Mouse (Mus musculus): ENCODE results near the gene Zg16.
A peak's percentile ranks its signal among the peaks of the same experiment; 100 is the strongest.

The Zg16 gene

DNA sequence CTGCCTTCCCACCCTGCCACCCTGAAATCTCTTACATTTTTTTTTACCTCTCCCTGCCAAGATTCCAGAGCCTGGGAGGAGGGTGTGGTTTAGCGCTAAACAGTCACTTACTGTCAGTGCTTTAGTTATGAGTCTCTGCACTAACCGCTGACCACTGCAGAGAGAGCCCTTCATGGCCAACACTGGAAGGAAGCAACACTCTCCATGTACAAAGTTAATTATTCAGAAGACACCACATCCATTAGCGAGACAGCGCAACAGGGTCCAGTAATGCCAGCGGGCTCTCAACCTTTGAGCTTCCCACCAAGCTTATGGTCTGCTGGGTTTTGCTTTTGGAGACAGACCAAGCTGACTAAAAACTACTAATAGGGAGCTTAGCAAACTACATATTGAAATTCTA is 10.9 kb downstream of the Zg16 start:
- no peak for DNase-seq (ENCODE audit: low read depth, low spot score)

DNA sequence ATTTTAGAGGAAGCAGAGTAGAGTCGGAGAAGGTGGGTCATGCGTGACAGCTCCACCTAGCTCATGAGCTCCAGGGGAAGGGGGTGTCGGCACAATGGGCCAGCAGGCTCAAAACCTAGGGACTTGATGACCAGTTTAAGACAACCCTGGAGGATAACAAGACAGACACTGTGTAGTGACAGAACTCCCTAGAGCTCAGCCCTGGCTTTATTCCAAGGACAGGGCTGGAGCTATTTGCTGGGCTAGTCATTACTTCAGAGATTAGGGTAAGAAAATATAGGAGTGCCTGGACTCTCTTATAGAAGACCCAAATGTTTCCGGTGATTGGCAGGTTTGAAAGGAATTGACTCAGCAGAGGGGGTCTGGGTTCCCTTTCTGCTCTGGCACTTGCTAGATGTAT is 13.9 kb downstream of the Zg16 start:
- DNase-seq (ENCODE audit: low read depth, low spot score), result no peak

DNA sequence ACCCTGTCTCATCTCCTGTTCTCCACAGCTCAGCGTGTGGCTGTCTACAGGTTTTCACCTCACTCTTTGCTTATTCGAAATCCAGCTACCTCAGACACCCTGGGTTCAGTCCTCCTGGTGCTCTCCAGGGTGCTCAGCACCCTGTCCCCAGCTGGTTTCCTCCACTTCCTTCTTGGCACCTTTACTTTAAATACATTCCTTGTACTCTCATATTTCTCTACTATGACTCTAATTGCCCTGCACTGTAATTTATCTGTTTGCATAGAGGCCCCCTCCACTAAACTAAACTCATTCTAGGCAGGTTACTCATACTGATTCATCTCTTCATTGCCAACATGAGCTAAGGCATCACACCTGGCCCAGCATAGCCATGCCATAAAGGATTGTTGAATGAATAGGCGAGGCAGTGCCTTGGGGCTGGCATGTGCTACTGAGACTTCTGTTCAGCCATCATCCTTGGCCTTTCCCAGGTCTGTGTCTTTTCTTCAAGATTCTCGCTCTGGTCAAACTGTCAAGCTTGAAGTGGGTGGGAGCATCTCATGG is 16.2 kb downstream of the Zg16 start:
- DNase-seq (ENCODE audit: low read depth, low spot score), result no peak

DNA sequence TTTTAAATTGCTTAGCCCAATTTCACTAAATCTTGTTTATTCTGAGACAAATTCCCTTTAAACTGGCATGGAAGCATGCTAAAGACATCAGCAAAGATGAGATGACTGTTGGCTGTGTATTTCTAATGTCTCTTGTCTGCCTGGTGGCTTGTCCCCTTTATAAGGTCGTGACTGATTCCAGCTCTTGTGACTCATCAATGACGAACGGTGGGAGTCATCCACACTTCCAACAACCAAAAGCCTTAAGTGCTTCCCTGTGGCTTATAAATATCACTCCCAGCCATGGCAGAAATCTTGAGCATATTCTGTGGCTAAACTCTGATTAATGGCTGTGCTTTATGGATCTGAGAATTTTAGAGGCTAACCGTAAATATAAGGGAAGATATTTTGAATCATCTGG is 20.8 kb downstream of the Zg16 start:
- DNase-seq (ENCODE audit: low read depth, low spot score), result no peak

DNA sequence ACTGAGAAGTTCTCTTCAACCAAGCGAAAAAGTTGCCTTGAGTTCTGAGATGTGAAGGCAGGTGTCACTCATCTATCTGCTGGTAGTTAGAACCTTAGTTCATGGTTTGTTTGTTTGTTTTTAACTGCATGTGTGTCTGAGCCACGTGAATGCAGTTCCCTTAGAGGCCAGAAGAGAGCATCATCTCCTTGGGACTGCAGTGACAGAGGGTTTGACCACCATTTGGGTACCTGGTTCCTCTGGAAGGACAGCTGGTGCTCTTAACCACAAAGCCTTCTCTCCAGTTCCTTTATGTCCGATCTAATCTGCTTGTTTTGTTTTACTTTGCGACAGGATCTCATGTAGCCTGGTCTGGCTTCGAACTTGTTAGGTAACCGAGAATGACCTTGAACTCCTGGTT is 21.6 kb downstream of the Zg16 start:
- no peak for DNase-seq (ENCODE audit: low read depth, low spot score)

DNA sequence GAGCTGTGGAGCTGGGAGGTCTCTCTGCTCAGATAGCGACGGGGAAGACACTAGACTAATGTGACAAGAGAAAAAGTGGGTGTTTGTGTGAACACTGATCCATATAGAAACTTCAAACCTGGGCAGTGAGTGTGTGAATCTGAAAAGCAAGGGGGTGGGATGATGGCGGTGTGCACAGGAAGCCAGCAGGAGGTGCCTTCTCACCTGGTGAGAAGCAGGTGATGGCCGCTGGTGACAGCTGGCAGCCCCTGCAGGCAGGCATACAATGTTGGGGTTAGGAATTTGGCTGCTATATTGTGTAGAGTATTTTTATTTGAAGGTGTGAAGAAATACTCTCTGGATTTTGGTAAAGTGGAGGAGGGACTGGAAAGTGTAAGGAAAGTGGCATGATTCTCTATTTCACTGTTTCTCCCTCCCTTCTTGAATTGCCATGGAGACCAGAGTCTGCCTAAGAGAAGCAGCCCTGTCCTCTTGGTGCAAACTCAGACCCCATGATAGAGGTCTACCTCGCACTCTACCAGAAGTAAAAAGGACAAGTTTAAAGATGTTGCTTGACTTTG is 32.0 kb downstream of the Zg16 start:
- peak; percentile 43 for DNase-seq (ENCODE audit: low read depth, low spot score)

DNA sequence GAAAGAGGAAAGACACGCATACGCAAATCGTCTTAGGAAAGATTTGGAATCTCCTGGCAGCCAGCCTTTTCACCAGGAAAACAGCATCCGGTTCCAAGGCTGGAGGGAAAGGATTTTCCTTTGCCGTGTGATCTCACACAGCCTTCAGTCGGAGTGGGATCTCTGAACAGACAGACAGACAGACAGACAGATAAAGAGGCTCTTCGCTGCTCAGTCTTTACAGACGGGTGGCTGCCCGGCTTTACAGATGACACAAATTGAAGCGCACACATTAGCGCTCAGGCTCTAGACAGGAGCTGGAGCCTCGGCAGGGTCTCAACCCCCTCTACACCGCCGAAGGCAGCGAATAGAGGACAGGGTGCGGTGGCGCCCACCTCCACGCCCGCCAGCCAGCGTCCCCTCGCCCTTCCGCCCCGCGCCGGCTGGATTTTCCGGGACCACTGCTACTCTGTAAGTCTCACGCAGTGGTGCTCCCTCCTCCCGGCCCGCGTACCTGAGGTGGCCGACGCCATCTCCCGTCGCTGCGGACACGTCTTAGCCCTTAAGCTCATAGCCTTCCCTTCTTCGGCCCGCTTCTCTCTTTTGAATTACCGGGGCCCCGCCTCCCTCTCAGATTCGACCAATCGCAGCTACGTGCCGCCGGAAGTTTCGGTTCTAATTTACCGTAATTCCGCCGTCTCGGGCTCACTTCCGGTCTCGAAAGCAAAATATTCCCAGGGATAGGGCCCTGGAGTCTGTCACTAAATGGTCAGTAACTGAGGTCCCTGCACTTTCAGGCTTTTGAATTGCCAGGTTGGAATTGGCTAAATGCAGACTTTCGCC is 45.1 kb downstream of the Zg16 start, which contains the start of gene Kif22:
Gene Kif22 (minus strand): TSS at position 621 of the 822 bp plus-strand sequence.
- DNase-seq (ENCODE audit: low read depth, low spot score), result peak; percentile 90

DNA sequence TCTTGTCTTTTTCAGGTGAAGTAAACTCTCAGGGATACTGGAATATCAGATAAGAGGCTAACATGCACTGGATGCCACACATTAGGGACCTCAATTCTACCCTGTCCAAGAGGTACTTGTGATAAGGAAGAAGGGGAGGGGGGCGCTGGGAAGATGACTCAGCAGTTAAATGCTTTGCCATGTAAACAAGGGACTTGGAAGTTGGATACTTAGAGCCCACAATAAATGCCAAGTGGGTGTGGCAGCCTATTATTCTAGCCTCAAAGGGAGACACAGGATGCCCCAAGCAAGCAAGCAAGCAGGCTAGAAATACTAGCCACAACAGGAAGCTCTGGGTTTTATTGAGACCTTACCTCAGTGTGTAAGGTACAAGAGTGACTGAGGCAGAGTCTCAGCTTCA is 55.9 kb downstream of the Zg16 start:
- peak; percentile 55 for DNase-seq (ENCODE audit: low read depth, low spot score)

DNA sequence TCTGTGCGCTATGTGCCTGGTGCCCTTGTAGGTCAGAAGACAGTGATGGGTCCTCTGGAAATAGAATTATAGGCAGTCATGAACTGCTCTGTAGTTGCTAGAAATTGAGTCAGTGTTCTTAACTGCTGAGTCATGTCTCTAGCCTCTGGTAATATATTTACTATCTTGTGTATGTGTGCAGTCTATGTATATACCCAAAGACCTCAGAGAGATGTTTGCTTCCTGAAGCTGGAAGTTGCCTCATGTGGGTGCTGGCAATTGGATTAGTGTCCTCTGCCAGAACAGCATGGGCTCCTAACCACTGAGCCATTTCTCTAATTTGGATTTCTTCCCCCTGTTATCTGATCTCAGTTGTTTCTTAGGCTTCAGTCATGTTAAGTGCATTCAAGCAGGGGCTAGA is 57.0 kb downstream of the Zg16 start:
- no peak for DNase-seq (ENCODE audit: low read depth, low spot score)

DNA sequence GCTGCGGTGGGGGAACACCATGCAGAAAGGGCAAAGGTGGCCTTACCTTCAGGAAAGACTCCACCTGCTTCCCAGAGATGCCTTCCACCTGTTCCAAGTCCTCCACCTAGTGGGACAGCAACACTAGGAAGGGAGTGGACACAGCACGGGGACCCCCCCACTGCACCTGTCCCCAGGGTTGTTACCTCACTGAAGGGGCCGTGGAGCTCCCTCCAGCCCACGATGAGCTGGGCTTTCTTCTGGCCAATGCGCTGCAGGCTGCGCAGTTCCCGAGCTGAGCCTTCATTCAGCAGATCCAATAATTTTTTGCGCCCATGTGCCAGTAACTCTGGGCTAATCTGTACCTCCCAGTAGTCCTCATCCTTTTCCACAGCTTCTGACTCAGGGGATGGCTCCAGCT is 59.2 kb downstream of the Zg16 start:
- no peak for DNase-seq (ENCODE audit: low read depth, low spot score)

DNA sequence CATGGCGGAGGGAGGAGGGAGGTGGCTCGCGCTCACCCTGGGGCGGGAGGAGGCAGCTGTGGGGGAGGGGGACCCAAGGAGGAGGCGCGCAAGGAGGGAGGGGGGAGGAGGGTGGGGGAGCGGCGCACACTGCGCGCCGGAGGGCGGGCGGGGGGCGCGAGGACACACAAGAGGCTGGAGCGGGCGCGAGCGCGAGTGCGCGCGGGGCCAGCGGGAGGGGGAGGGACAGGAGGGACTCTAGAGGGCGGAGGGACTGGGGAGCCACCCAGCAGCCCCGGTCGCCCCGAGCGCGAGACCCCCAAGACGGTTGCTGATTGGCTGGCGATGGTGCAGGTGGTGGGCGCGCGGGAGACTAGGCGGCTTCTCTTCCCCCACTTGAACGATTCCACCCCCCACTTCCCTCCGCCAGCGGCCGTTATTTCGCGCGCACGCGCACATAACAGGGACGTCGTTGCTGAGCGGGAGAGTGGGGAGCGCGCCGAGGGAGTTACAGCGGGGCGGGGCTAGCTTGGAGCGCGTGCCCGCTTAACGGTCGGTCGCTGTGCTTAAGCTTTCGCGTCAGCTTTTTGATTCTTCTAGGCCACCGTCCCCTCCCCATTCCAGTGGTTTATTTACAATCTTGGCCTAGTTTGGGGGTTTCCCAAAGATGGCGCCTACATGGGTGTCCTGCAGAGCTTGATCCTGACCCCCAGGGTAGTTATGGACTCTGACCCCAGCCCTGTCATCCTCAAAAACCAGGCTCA is 60.0 kb downstream of the Zg16 start, which contains the start of gene Maz:
Gene Maz (minus strand): TSS at position 54 of the 743 bp plus-strand sequence.
- peak; percentile 100 for DNase-seq (ENCODE audit: low read depth, low spot score)

DNA sequence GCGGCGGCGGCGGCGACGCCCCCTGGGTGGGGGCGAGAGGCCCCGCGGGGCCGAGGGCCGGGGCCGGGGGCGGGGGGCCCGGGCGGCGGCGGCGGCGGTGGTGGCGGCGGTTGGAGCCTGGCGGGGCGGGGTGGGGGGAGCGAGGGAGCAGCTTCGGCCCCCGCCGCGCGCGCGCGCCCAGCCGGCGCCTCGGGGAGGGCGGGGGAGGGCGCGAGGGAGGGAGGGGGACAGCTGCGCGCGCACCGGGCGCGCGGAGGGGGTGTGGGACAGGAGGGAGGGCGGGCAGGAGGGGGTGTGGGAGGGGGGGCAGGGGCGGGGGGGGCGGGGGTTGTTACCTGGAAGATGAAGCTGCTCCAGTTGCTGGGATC is 60.5 kb downstream of the Zg16 start:
- DNase-seq (ENCODE audit: low read depth, low spot score), result no peak

DNA sequence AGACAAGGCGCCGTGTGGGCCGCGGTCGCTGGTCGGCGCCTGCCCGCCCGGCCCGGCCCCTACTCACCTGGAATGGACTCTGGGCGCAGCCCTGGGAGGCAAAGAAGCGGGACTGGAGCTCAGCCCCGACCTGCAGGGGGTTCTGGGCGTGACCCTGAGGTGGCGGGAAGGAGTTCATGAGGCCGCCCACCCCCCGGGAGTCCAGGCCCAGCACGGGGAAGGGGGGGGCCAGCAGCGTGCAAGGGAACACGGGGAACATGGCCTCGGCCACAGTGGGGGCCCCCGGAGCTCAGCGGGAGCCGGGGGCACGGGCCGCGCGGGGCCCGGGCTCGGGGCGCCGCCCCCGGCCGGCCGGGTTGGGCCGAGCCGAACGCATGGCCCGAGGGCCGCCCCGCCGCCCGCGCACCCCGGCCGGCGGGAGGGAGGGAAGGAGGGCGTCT is 60.9 kb downstream of the Zg16 start:
- peak; percentile 80 for DNase-seq (ENCODE audit: low read depth, low spot score)

DNA sequence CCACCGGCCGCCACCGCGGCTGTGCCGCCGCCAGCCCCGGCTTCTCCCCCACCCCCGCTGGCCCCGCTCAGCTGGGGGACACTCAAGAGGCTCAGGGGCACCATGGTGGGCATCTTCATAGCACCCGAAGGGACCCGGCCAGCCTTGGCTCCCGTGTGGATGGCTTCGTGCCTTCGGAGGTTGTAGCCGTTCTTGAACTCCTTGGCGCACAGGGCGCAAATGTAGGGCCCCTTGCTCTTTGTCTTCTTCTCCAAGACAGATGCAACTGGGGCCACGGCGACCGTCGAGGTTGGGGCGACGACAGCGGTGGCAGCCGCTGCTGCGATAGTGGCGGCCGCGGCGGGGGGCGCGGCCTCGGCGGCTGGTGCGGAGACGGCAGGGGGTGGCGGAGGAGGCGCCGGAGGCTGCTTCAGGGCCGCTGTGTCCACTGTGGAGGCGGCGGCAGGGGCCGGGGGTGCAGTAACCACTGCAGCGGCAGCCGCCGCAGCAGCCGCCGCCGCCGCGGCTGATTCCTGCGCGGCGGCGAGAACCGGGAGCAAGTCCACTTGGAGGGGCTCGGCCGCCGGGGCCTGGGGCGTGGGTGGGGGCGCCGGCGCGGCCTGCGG is 61.5 kb downstream of the Zg16 start:
- peak; percentile 73 for DNase-seq (ENCODE audit: low read depth, low spot score)

DNA sequence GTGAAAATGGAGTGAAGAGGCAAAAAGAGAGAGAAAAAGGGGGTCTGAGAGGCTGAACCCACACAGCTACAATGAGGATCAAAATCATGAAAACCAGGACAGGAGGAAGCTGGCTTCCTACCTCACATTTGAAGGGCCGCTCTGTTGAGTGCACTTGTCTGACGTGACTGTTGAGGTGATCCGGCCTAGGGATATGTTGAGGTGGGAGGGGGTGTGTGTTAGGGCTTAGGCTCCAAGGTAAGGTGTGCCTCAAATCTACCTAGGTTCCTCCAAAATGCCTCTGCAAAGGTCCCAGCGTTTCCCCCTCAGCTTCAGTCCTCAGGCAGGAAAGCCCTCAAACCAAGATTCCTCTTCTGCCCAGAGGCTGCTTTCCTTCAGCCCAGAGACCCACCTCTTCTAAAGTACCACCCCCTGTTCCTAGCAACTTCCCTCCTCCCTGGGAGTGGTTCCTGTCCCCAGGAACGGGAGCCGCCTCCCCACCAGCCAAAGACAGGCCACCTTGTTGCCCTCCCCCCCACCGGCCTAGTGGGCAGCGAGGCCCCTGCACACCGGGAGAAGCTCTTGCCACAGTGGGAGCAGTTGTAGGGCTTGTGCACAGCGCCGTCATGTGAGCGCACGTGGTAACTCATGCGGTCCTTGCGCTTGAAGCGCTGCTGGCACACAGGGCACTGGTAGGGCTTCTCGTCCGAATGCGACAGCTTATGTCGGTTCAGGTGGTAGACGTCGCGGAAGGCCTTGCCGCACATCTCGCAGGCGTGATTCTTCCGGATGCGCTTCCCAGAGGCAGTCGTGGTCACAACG is 62.2 kb downstream of the Zg16 start:
- peak; percentile 90 for DNase-seq (ENCODE audit: low read depth, low spot score)

DNA sequence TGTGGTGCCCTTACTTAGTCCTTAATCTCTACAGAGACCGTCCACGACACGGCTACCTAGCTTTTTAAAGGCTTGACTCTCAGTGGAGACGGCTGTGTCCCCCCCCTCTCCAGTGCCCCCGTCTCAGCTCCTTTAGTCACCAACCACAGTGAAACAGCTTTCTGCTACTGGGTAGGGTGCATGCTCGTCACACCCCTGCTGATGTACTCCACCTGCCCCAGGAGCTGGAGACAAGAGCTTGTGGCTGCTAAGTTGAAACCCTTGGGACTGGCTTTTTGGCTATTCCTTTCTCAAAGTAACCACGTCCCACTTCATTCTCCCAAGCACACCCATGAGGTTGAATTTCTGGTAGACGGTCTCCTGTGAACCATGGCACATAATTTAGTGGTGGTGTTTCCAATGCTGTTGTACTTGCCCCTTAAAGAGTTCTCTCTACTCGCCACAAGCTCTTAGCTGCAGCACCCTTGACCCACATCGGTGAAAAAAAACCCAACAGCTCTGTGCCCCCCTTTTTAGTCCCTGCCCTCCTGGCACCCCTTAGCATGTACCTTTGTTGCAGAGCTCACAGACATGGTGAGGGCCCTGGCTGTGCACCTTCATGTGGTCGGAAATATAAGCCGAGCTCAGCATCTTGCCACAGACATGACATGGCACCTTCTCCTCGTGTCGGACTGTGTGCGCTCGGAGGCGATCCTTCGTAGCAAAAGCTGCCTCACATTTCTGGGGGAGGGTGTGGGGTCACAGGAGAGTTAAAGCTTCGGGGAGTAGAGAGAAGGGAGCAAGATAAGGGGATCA is 63.0 kb downstream of the Zg16 start:
- peak; percentile 70 for DNase-seq (ENCODE audit: low read depth, low spot score)

DNA sequence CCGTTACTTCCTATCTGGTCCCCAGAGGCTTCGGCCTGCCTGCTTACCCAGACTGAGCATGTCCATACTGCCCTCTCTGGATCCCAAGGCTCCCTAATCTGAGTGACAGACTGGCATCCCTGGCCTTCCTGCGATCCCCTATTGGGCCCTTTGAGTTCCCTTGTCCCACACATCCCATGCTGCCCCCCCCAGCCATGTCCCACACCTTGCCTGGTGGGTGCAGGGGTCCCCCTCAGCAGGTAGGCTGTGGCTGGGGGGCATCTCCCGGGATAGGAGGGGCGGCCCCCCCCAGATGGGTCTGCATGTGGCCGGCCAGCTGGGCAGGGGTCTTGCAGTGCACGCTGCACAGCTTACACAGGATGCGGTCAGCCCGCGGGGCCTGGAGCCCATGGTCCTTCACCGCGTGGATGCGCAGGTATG is 63.8 kb downstream of the Zg16 start:
- DNase-seq (ENCODE audit: low read depth, low spot score), result no peak

DNA sequence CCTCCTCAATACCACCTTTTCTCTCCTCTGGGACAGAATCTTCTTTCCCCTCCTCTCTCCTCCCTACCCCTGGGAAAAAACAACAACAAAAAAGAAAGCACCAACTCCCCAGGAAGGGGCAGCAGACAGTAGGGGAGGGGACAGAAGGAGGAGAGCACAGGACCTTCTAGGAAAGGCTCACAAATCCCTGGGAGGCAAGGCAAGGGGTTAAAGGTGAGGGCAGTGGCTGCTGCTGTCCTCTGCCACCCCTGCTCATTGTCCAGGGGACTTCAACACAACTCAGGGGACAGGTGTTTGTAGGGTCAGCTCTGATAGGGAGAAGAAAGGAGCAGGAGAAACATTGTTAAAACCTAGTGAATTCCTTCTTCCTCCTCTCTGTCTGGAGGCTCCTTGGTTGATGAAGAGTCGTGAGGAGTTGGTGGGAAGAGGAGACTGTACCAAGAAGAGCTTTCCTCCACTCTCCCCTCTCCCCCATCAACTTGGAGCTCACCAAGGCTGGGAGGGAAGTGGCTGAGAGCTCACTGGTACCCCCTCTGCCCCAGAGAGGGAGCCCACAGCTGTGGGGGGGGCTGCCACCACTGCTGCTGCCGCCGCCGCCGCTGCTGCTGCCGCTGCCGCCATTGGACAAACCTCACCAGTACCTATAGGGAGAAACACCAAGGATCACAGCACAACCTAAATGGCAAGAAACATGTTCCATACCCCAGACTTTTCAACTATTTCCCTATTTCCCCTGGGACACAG is 64.4 kb downstream of the Zg16 start:
- no peak for DNase-seq (ENCODE audit: low read depth, low spot score)
